Mouse (Mus musculus) kidney, postnatal 0 days (tissue): ENCODE data around the gene Capn15. TPM values are rescaled to one million over a fixed set of nuclear protein-coding genes. Genes with fewer than 3 reads are reported as not detected.

Source experiments
- ATAC-seq: fragments of 200-750 bp; cut with Nextera tagmentation; replicated peaks from 2 replicates; pipeline ENCODE4 v1.8.0; 2017; ENCODE audit warnings: low read depth, moderate number of reproducible peaks, moderate TSS enrichment, moderate library complexity; ENCODE audit not compliant: low FRiP score
- DNase-seq: peaks from one replicate; pipeline ENCODE4 v3.0.0-alpha.2; 2016; ENCODE audit warnings: low spot score
- H3K27ac ChIP-seq: fragments of 300-500 bp; sonication (generic); 2 replicates; pipeline ENCODE4 v1.5.1; 2014; ENCODE audit warnings: mild to moderate bottlenecking
- H3K27me3 ChIP-seq: fragments of 300-500 bp; sonication (generic); 2 replicates; pipeline ENCODE4 v1.6.1; 2014; ENCODE audit warnings: low read length, mixed read lengths; ENCODE audit not compliant: insufficient read depth
- H3K36me3 ChIP-seq: fragments of 300-500 bp; sonication (generic); 2 replicates; pipeline ENCODE4 v1.6.1; 2014; ENCODE audit warnings: low read length, mixed read lengths; ENCODE audit not compliant: insufficient read depth
- H3K4me1 ChIP-seq: fragments of 300-500 bp; sonication (generic); replicated peaks from 2 replicates; pipeline ENCODE4 v1.6.1; 2014; ENCODE audit warnings: antibody characterized with exemption, low read length, mixed read lengths; ENCODE audit not compliant: insufficient read depth
- H3K4me2 ChIP-seq: fragments of 300-500 bp; sonication (generic); 2 replicates; pipeline ENCODE4 v1.6.1; 2014; ENCODE audit warnings: mild to moderate bottlenecking, low read length, moderate library complexity, mixed read lengths
- H3K4me3 ChIP-seq: fragments of 300-500 bp; sonication (generic); replicated peaks from 2 replicates; pipeline ENCODE4 v1.5.1; 2014; ENCODE audit warnings: low read depth, low read length
- H3K9ac ChIP-seq: fragments of 300-500 bp; sonication (generic); 2 replicates; pipeline ENCODE4 v1.6.1; 2014; ENCODE audit warnings: low read depth, low read length
- H3K9me3 ChIP-seq: fragments of 300-500 bp; sonication (generic); replicated peaks from 2 replicates; pipeline ENCODE4 v1.6.1; 2016; ENCODE audit warnings: low read length, inconsistent platforms, mixed read lengths
- CTCF ChIP-seq: IDR thresholded peaks from 2 replicates; pipeline ENCODE4 v1.5.1; 2016; ENCODE audit warnings: antibody characterized with exemption, low read depth, mild to moderate bottlenecking, moderate library complexity
- WGBS: fragments of 180-500 bp; shearing (Covaris S2); extraction: QIAGEN DNeasy Blood & Tissue Kit; methylation state at CpG from one replicate; pipeline ENCODE4 v1.1.7; 2014; 5-methylcytosine and 5-hydroxymethylcytosine counted together
- polyA plus RNA-seq: library from polyadenylated mRNA; unstranded; fragments of >200 nt; fragmentation: Nextera tagmentation; extraction: Ambion mirVana; gene quantifications from 2 replicates; pipeline ENCODE4 v1.2.1, GENCODE M21; 2015

Gene Capn15
- polyA plus RNA-seq, 1 experiment from 2014 or later, result 17.0 TPM

- WGBS, result 78% methylated on average over 8 of the region's 8 CpGs
- Histone ChIP-seq H3K4me3 (no peak overlapping the region), H3K27ac (no peak overlapping the region), H3K9me3 (no peaks in the 10 kb centered on the region), H3K4me1 (peaks cover 7% of the 10 kb centered on the region), H3K27me3 (no peaks in the 10 kb centered on the region), H3K9ac (no peak overlapping the region), H3K36me3 (no peaks in the 10 kb centered on the region; the same call in 1 of the 2 replicates), H3K4me2 (no peak overlapping the region)
- no peak for TF ChIP-seq CTCF
- no peak for DNase-seq
- ATAC-seq, result no peak
Measured at GRCm38 (mm10) chr17:25916931-25917647, 68.5 kb downstream of the Capn15 start.

- WGBS, result 82% methylated on average over 4 of the region's 4 CpGs
- Histone ChIP-seq H3K36me3 (no peaks in the 10 kb centered on the region; the same call in 1 of the 2 replicates), H3K4me2 (no peak overlapping the region), H3K27me3 (no peaks in the 10 kb centered on the region), H3K4me3 (no peak overlapping the region), H3K9ac (no peak overlapping the region), H3K9me3 (no peaks in the 10 kb centered on the region), H3K4me1 (peaks cover 7% of the 10 kb centered on the region), H3K27ac (no peak overlapping the region)
- DNase-seq (no peak), ATAC-seq (no peak)
- TF ChIP-seq CTCF, result no peak
Measured at GRCm38 (mm10) chr17:25914295-25914694, 71.3 kb downstream of the Capn15 start.

- H3K27me3 ChIP-seq, result no peaks in the 10 kb centered on the region
- no peak overlapping the region for H3K27ac ChIP-seq
- H3K4me3 ChIP-seq, result no peak overlapping the region
- H3K36me3 ChIP-seq, result no peaks in the 10 kb centered on the region; the same call in 1 of the 2 replicates
- no peak for TF ChIP-seq CTCF
- no peak overlapping the region; the same call in 1 of the 2 replicates for H3K4me2 ChIP-seq
- ATAC-seq, result no peak
- no peak for DNase-seq
- 80% methylated on average over 1 of the region's 1 CpGs for WGBS
- no peaks in the 10 kb centered on the region for H3K9me3 ChIP-seq
- no peak overlapping the region for H3K9ac ChIP-seq
- H3K4me1 ChIP-seq, result peaks cover 7% of the 10 kb centered on the region
Measured at GRCm38 (mm10) chr17:25913877-25914275, 71.7 kb downstream of the Capn15 start.

DNA sequence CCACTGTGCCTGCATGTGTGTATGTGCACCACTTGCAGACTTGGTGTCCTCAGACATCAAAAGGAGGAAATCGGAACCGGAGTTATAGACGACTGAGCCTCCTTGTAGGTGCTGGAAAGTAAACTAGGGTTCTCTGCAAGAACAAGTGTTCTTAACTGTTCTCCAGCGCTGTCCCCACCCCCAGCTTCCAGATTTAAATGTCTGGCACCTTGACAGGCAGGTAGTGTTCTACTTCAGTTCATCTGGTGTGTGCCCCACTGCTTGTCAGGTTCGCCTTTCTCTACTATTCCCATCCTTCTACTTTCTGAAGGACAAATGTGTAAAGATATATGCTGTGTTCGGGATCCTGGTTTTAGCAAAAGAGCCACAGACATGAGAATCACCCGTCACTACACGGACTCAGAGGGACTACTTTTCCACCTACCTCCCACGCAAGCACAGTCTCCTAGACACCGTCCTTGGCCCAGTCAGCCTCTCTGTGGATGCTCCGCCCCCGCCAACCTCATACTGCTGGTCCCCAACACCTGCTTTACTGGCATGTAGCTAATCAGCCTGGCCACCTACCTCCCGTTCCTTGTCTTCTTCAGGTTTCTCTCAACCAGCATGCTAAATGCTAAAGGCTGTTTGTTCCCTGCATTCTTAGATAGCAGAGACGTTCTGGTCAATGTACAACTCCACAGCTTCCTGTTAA lies 72.3 kb downstream of the Capn15 start:
- H3K9ac ChIP-seq, result no peak overlapping the region
- TF ChIP-seq CTCF, result no peak
- WGBS, result 73% methylated on average over 14 of the region's 14 CpGs
- no peak for ATAC-seq
- H3K36me3 ChIP-seq, result no peaks in the 10 kb centered on the region; the same call in 1 of the 2 replicates
- H3K4me2 ChIP-seq, result no peak overlapping the region; the same call in 1 of the 2 replicates
- no peak overlapping the region for H3K4me3 ChIP-seq
- H3K4me1 ChIP-seq, result peaks cover 1% of the 10 kb centered on the region; the same call in 1 of the 2 replicates
- DNase-seq, result no peak
- H3K27ac ChIP-seq, result no peak overlapping the region
- H3K9me3 ChIP-seq, result no peaks in the 10 kb centered on the region
- H3K27me3 ChIP-seq, result no peaks in the 10 kb centered on the region

GRCm38 (mm10) chr17:25911816-25912215 lies 73.8 kb downstream of the Capn15 start:
- no peak for DNase-seq

More at GRCm38 (mm10) chr17:25911816-25912215, 73.8 kb downstream of the Capn15 start:
- Histone ChIP-seq H3K4me3 (no peak overlapping the region), H3K4me2 (no peak overlapping the region), H3K27me3 (no peaks in the 10 kb centered on the region), H3K36me3 (no peaks in the 10 kb centered on the region), H3K4me1 (no peaks in the 10 kb centered on the region), H3K9ac (no peak overlapping the region), H3K27ac (no peak overlapping the region), H3K9me3 (no peaks in the 10 kb centered on the region)
- no peak for TF ChIP-seq CTCF
- 84% methylated on average over 4 of the region's 4 CpGs for WGBS
- ATAC-seq, result no peak

Other genes with a start within 250 kb of the Capn15 start
- not detected in 2 replicates for gene Mslnl, start 249.8 kb downstream of the Capn15 start, polyA plus RNA-seq
- 6.6 and 9.6 TPM in 2 replicates for gene Msln, start 231.4 kb downstream of the Capn15 start, polyA plus RNA-seq
- 34.5 and 35.3 TPM in 2 replicates for gene Narfl, start 212.0 kb downstream of the Capn15 start, polyA plus RNA-seq
- gene Haghl, start 200.1 kb downstream of the Capn15 start, polyA plus RNA-seq, result 79.9 and 80.0 TPM in 2 replicates
- gene Ccdc78, start 199.2 kb downstream of the Capn15 start, polyA plus RNA-seq, result 0.13 and 0.17 TPM in 2 replicates
- gene Fam173a, start 192.9 kb downstream of the Capn15 start, polyA plus RNA-seq, result 112 and 117 TPM in 2 replicates
- gene AC134908.4, start 190.1 kb downstream of the Capn15 start, polyA plus RNA-seq, result 0.82 TPM in 1 of 2 replicates, not detected in the other
- 45.4 and 50.9 TPM in 2 replicates for gene Metrn, start 188.7 kb downstream of the Capn15 start, polyA plus RNA-seq
- 0.34 and 0.56 TPM in 2 replicates for gene Fbxl16, start 176.7 kb downstream of the Capn15 start, polyA plus RNA-seq
- 21.0 and 22.1 TPM in 2 replicates for gene Wdr24, start 162.2 kb downstream of the Capn15 start, polyA plus RNA-seq
- gene Jmjd8, start 156.9 kb downstream of the Capn15 start, polyA plus RNA-seq, result 53.1 and 54.5 TPM in 2 replicates
- 267 and 287 TPM in 2 replicates for gene Stub1, start 152.4 kb downstream of the Capn15 start, polyA plus RNA-seq
- 3.7 and 3.9 TPM in 2 replicates for gene Rhbdl1, start 148.5 kb downstream of the Capn15 start, polyA plus RNA-seq
- gene Gm20683, start 144.0 kb downstream of the Capn15 start, polyA plus RNA-seq, result 2.7 and 2.8 TPM in 2 replicates
- 21.1 and 22.4 TPM in 2 replicates for gene Rhot2, start 140.9 kb downstream of the Capn15 start, polyA plus RNA-seq
- 10.6 and 10.7 TPM in 2 replicates for gene Wdr90, start 124.3 kb downstream of the Capn15 start, polyA plus RNA-seq
- gene Mcrip2, start 117.0 kb downstream of the Capn15 start, polyA plus RNA-seq, result 128 and 138 TPM in 2 replicates
- gene Mettl26, start 110.7 kb downstream of the Capn15 start, polyA plus RNA-seq, result 106 and 119 TPM in 2 replicates
- 0.38 and 0.51 TPM in 2 replicates for gene Wfikkn1, start 104.9 kb downstream of the Capn15 start, polyA plus RNA-seq
- gene Rab40c, start 66.1 kb downstream of the Capn15 start, polyA plus RNA-seq, result 20.4 and 22.1 TPM in 2 replicates
- gene Pigq, start 40.9 kb downstream of the Capn15 start, polyA plus RNA-seq, result 69.5 and 70.2 TPM in 2 replicates
- 1.1 and 2.5 TPM in 2 replicates for gene Nhlrc4, start 40.8 kb downstream of the Capn15 start, polyA plus RNA-seq
- 6.8 and 7.2 TPM in 2 replicates for gene A930017K11Rik, start 33.2 kb downstream of the Capn15 start, polyA plus RNA-seq
- 35.3 and 40.2 TPM in 2 replicates for gene Rab11fip3, start 83.8 kb upstream of the Capn15 start, polyA plus RNA-seq
- gene Decr2, start 104.5 kb upstream of the Capn15 start, polyA plus RNA-seq, result 44.8 and 47.3 TPM in 2 replicates
- gene Nme4, start 109.8 kb upstream of the Capn15 start, polyA plus RNA-seq, result 56.1 and 57.6 TPM in 2 replicates
- gene Tmem8, start 127.5 kb upstream of the Capn15 start, polyA plus RNA-seq, result 13.0 and 14.0 TPM in 2 replicates
- gene Mrpl28, start 137.7 kb upstream of the Capn15 start, polyA plus RNA-seq, result 175 and 192 TPM in 2 replicates
- 11.1 and 19.4 TPM in 2 replicates for gene Axin1, start 152.9 kb upstream of the Capn15 start, polyA plus RNA-seq
- 1.9 and 2.0 TPM in 2 replicates for gene Pdia2, start 213.3 kb upstream of the Capn15 start, polyA plus RNA-seq
- 9.1 and 11.1 TPM in 2 replicates for gene Rgs11, start 217.2 kb upstream of the Capn15 start, polyA plus RNA-seq
- gene Arhgdig, start 222.0 kb upstream of the Capn15 start, polyA plus RNA-seq, result 16.8 and 22.4 TPM in 2 replicates